Mouse (Mus musculus): ENCODE measurements at regions not wholly inside any gene's neighbourhood (a gene's known extent, or its start where the extent isn't known, plus 50 kb on each side); places are given as distances from the start of the nearest gene placed in this dataset.
A peak's percentile ranks its signal among the peaks of the same experiment; 100 is the strongest.

- DNase-seq (ENCODE audit: low spot score) = no peak
Measured at GRCm38 (mm10) chr2:116200795-116201194, 135.2 kb upstream of the Meis2 start.

DNA sequence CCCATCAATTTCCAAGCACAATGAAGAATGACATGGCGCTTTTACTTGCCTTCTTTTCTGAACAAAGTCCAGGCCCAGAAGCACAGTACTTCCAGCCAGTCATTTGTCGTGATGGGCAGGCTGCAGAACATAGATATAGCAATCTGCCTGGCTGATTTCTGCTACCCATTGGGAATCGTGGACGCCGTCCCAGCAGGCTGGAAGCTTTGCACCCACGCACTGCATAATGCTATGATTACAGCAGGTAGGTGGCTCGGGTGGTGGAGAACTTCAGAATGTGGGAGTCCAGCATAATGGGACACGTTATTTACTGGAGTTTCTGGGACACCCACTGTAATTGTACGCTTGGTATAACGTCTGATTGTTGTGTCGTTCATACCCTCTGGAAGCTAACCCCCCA, 116.2 kb upstream of the Meis2 start:
- peak; percentile 22 for DNase-seq (ENCODE audit: low spot score)

GRCm38 (mm10) chr2:116177155-116177554, 111.5 kb upstream of the Meis2 start:
- DNase-seq (ENCODE audit: low spot score) = no peak

DNA sequence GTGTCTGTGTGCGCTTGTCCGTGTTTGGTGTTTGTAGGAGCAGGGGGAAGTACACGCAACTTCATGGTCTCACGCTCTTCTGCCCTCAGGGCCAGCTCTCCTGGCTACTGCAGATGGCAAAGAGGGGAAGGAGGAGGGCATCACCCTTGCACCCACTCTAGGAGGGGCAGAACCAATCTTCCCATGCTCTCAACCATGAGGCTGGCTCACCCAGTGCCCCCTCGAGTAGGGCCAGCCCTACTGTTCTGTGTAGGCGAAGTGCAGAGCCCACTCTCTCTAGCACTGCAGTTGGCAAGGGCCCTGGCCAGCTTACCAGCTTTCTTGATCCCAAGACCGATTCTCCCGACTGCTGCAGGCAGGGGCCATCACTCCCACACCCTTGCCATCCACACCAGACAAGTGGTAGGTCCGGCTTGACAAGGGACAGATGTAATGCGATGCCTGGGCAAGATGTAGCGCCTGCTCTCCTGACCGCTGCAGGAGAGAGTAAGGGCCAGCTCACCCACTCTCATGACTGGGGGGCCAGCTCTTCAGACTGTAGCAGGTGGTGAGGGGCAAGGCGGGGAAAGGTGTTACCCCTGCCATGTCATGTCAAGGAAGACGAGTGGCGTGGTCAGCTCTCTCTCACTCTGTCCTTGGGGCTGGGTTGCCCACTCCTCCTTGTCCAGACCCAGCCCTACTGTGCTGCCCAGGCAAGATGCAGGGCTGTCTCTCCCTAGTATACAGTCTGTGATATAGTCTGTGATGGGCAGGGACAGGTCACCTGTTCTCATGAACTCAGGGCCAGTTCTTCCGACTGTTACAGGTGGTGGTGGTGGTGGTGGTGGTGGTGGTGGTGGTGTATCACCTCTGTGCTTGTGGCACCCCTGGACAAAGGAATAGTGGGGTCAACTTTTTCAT, 100.5 kb upstream of the Meis2 start:
- DNase-seq (ENCODE audit: low spot score) = no peak
